Mouse (Mus musculus) spleen, postnatal 4 days (tissue): ENCODE results near the gene Slc6a19.
"Not testable (repeated sequence)": the region's sequence is repeated elsewhere in the genome, so short reads cannot be mapped to it uniquely, and the experiment has no call there.

ENCODE experiments used
- DNase-seq, 2 experiments: peaks; one replicate each; pipeline ENCODE4 v3.0.0; 2022; ENCODE audit warnings: low spot score in 2 of 2

Slc6a19 gene

GRCm38 (mm10) chr13:73712228-73712627, 7.6 kb upstream of the Slc6a19 start:
- no peak for DNase-seq

- no peak for DNase-seq
These were observed 7.1 kb upstream of the Slc6a19 start for GRCm38 (mm10) chr13:73711803-73712202.

- no peak for DNase-seq
These were observed 6.6 kb upstream of the Slc6a19 start for GRCm38 (mm10) chr13:73711221-73711620.

- DNase-seq: no peak
These were observed 4.8 kb upstream of the Slc6a19 start for GRCm38 (mm10) chr13:73709491-73709890.

- not testable (repeated sequence) for DNase-seq
These were observed 1.2 kb downstream of the Slc6a19 start for GRCm38 (mm10) chr13:73703486-73703885.

GRCm38 (mm10) chr13:73702776-73703175, 1.9 kb downstream of the Slc6a19 start:
- DNase-seq: no peak

GRCm38 (mm10) chr13:73701161-73701883, 3.3 kb downstream of the Slc6a19 start:
- no peak for DNase-seq

GRCm38 (mm10) chr13:73700554-73700953, 4.1 kb downstream of the Slc6a19 start:
- DNase-seq: no peak

GRCm38 (mm10) chr13:73699714-73700113, 5.0 kb downstream of the Slc6a19 start:
- no peak for DNase-seq

GRCm38 (mm10) chr13:73696529-73696928, 8.1 kb downstream of the Slc6a19 start:
- no peak for DNase-seq

GRCm38 (mm10) chr13:73694972-73695371, 9.7 kb downstream of the Slc6a19 start:
- DNase-seq: no peak

- DNase-seq: no peak
These were observed 11.3 kb downstream of the Slc6a19 start for GRCm38 (mm10) chr13:73693333-73693732.

- peak; percentile 54 to 84 for DNase-seq
These were observed 12.3 kb downstream of the Slc6a19 start for GRCm38 (mm10) chr13:73692249-73692868.

GRCm38 (mm10) chr13:73688934-73689333, 15.7 kb downstream of the Slc6a19 start:
- DNase-seq: no peak

- DNase-seq: no peak
These were observed 17.1 kb downstream of the Slc6a19 start for GRCm38 (mm10) chr13:73687601-73688000.

- DNase-seq: no peak
These were observed 19.2 kb downstream of the Slc6a19 start for GRCm38 (mm10) chr13:73685502-73685901.

- DNase-seq: no peak
These were observed 20.3 kb downstream of the Slc6a19 start for GRCm38 (mm10) chr13:73684412-73684811.

- no peak for DNase-seq
These were observed 21.0 kb downstream of the Slc6a19 start for GRCm38 (mm10) chr13:73683682-73684081.

GRCm38 (mm10) chr13:73682226-73682625, 22.4 kb downstream of the Slc6a19 start:
- DNase-seq: no peak

GRCm38 (mm10) chr13:73680394-73680793, 24.3 kb downstream of the Slc6a19 start:
- no peak for DNase-seq

- no peak for DNase-seq
These were observed 25.4 kb downstream of the Slc6a19 start for GRCm38 (mm10) chr13:73679311-73679710.

- no peak for DNase-seq
These were observed 26.8 kb downstream of the Slc6a19 start, which contains the start of gene Slc6a18 for GRCm38 (mm10) chr13:73677853-73678252. Gene Slc6a18 (minus strand): TSS chr13:73678023.

- DNase-seq: no peak
These were observed 29.5 kb downstream of the Slc6a19 start for GRCm38 (mm10) chr13:73675161-73675560.
